Mouse (Mus musculus) liver, postnatal 0 days (tissue): Measurements from ENCODE around the gene Cit.

Experiments used
- CTCF ChIP-seq: sonication (generic); IDR thresholded peaks from 2 replicates; pipeline ENCODE4 v1.5.1; 2016; ENCODE audit warnings: antibody characterized with exemption, low read depth
- EP300 ChIP-seq: IDR thresholded peaks from 2 replicates; pipeline ENCODE4 v1.6.1; 2016; ENCODE audit warnings: antibody characterized with exemption, low read depth, mild to moderate bottlenecking

DNA sequence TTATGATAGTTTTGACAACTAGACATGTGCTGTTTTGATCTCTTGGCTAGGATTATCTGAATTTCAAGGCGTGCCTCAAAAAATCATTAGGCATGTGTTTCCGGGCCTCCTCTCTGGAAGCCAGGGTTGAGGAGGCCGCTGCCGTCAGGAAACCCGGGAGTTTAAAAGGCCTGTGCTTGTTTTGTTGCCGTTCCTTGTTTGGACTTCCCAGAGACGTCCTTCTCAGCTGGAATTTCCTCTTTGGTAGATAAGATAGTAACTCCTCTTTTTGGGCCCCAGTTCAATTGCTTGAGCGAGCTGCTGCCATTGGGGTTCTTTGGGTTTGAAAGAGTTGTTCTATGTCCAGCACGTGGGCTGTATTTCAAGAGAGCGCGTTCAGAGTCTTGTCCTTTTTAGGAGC lies 21.2 kb downstream of the Cit start:
- TF ChIP-seq CTCF, result no peak
- TF ChIP-seq EP300, result no peak
